Mouse (Mus musculus) CH12.LX (cell line): ENCODE results near the gene Aoc3. TPM values are rescaled to one million over a fixed set of nuclear protein-coding genes. Genes with fewer than 3 reads are reported as not detected.

Experiments used
- DNase-seq: peaks from one replicate; pipeline ENCODE4 v3.0.0-alpha.2; 2013; ENCODE audit errors: extremely low read depth
- H3K27ac ChIP-seq: 2 replicates; pipeline ENCODE4 v1.5.1; 2012; ENCODE audit warnings: low read depth, mild to moderate bottlenecking, control low read depth, moderate library complexity; ENCODE audit not compliant: insufficient read depth
- H3K27me3 ChIP-seq: replicated peaks from 2 replicates; pipeline ENCODE3; 2012; ENCODE audit warnings: inconsistent platforms
- H3K36me3 ChIP-seq, 2 experiments: replicated peaks in 1 of 2; 2 replicates each; pipeline versions ENCODE3 to v1.6.1; 2012; ENCODE audit warnings: inconsistent platforms in 1 of 2, low read length in 1 of 2, mild to moderate bottlenecking in 1 of 2, mixed read lengths in 1 of 2, moderate library complexity in 1 of 2; ENCODE audit not compliant: control insufficient read depth in 1 of 2, insufficient read depth in 1 of 2
- H3K4me1 ChIP-seq, 2 experiments: 2 replicates each; pipeline ENCODE4 v1.6.1; 2012; ENCODE audit warnings: inconsistent platforms in 1 of 2, moderate library complexity in 1 of 2; ENCODE audit not compliant: insufficient read depth in 2 of 2, control insufficient read depth in 1 of 2
- H3K4me2 ChIP-seq: 2 replicates; pipeline ENCODE4 v1.6.1; 2012; ENCODE audit warnings: low read depth, mild to moderate bottlenecking, control low read depth; ENCODE audit not compliant: poor library complexity, insufficient read depth, severe bottlenecking
- H3K4me3 ChIP-seq, 3 experiments: fragments of 150-350 bp in 1 of 3; sonication (generic) in 1 of 3; replicated peaks in 1 of 3; 2 replicates each; pipeline versions ENCODE3 to v1.5.1; 2011 to 2012; ENCODE audit warnings: low read depth in 2 of 3, low read length in 2 of 3, mild to moderate bottlenecking in 2 of 3, moderate library complexity in 2 of 3, control low read depth in 1 of 3, improper control_type of control experiment in 1 of 3, inconsistent platforms in 1 of 3, mixed read lengths in 1 of 3; ENCODE audit not compliant: poor library complexity in 1 of 3
- H3K79me2 ChIP-seq: replicated peaks from 2 replicates; pipeline ENCODE4 v1.6.1; 2012; ENCODE audit warnings: mild to moderate bottlenecking, moderate library complexity; ENCODE audit not compliant: control insufficient read depth, poor library complexity, insufficient read depth, severe bottlenecking; ENCODE audit errors: extremely low read depth
- H3K9ac ChIP-seq: 2 replicates; pipeline ENCODE4 v1.6.1; 2012; ENCODE audit warnings: low read depth, mild to moderate bottlenecking, control low read depth, moderate library complexity; ENCODE audit not compliant: insufficient read depth
- H3K9me3 ChIP-seq: replicated peaks from 2 replicates; pipeline ENCODE3; 2012; ENCODE audit warnings: low read length, inconsistent platforms, mixed read lengths
- BHLHE40 ChIP-seq: IDR thresholded peaks from 2 replicates; pipeline ENCODE4 v1.6.1; 2011; ENCODE audit warnings: mild to moderate bottlenecking, low read depth, low read length, improper control_type of control experiment
- CTCF ChIP-seq, 2 experiments: IDR thresholded peaks in 1 of 2; conservative IDR thresholded peaks in 1 of 2; 2 replicates each; pipeline ENCODE4 v1.5.1; 2011 to 2012; ENCODE audit warnings: low read depth in 2 of 2, low read length in 2 of 2, improper control_type of control experiment in 1 of 2, inconsistent platforms in 1 of 2, mild to moderate bottlenecking in 1 of 2, moderate library complexity in 1 of 2
- HCFC1 ChIP-seq: IDR thresholded peaks from 2 replicates; pipeline ENCODE4 v1.6.1; 2012; ENCODE audit warnings: low read depth, mild to moderate bottlenecking, inconsistent platforms, low read length, improper control_type of control experiment
- IRF4 ChIP-seq: IDR thresholded peaks from 2 replicates; pipeline ENCODE4 v1.6.1; 2014; ENCODE audit warnings: low read depth, mild to moderate bottlenecking, inconsistent platforms, low read length, improper control_type of control experiment
- JUN ChIP-seq: IDR thresholded peaks from 2 replicates; pipeline ENCODE4 v1.6.1; 2011; ENCODE audit warnings: low read depth, mild to moderate bottlenecking, low read length, improper control_type of control experiment, moderate library complexity; ENCODE audit not compliant: insufficient read depth
- MAX ChIP-seq: IDR thresholded peaks from 2 replicates; pipeline ENCODE4 v1.6.1; 2011; ENCODE audit warnings: low read length, improper control_type of control experiment
- MEF2A ChIP-seq: IDR thresholded peaks from 2 replicates; pipeline ENCODE4 v1.6.1; 2014; ENCODE audit warnings: low read depth, mild to moderate bottlenecking, inconsistent platforms, low read length, improper control_type of control experiment, borderline replicate concordance
- MXI1 ChIP-seq: IDR thresholded peaks from 2 replicates; pipeline ENCODE4 v1.6.1; 2011; ENCODE audit warnings: mild to moderate bottlenecking, low read depth, low read length, improper control_type of control experiment
- NELFE ChIP-seq: IDR thresholded peaks from 2 replicates; pipeline ENCODE4 v1.6.1; 2011; ENCODE audit warnings: low read depth, low read length, improper control_type of control experiment
- NRF1 ChIP-seq: IDR thresholded peaks from 2 replicates; pipeline ENCODE4 v1.6.1; 2014; ENCODE audit warnings: low read depth, mild to moderate bottlenecking, inconsistent platforms, low read length, improper control_type of control experiment, moderate library complexity
- RAD21 ChIP-seq: IDR thresholded peaks from 2 replicates; pipeline ENCODE4 v1.6.1; 2011; ENCODE audit warnings: low read depth, mild to moderate bottlenecking, low read length, improper control_type of control experiment, moderate library complexity
- RCOR1 ChIP-seq: conservative IDR thresholded peaks from 2 replicates; pipeline ENCODE4 v1.6.1; 2012; ENCODE audit warnings: low read depth, mild to moderate bottlenecking, inconsistent platforms, low read length, improper control_type of control experiment
- SIN3A ChIP-seq: IDR thresholded peaks from 2 replicates; pipeline ENCODE4 v1.6.1; 2012; ENCODE audit warnings: low read length, improper control_type of control experiment, inconsistent platforms
- SMC3 ChIP-seq: IDR thresholded peaks from 2 replicates; pipeline ENCODE4 v1.6.1; 2011; ENCODE audit warnings: low read depth, low read length, improper control_type of control experiment
- TBP ChIP-seq: conservative IDR thresholded peaks from 2 replicates; pipeline ENCODE4 v1.6.1; 2011; ENCODE audit warnings: low read depth, low read length, improper control_type of control experiment
- UBTF ChIP-seq: IDR thresholded peaks from 2 replicates; pipeline ENCODE4 v1.6.1; 2012; ENCODE audit warnings: low read depth, mild to moderate bottlenecking, inconsistent platforms, low read length, improper control_type of control experiment, moderate library complexity
- USF1 ChIP-seq: IDR thresholded peaks from 2 replicates; pipeline ENCODE4 v1.6.1; 2014; ENCODE audit warnings: low read depth, mild to moderate bottlenecking, inconsistent platforms, low read length, improper control_type of control experiment
- ZMIZ1 ChIP-seq: IDR thresholded peaks from 2 replicates; pipeline ENCODE4 v1.6.1; 2012; ENCODE audit warnings: low read depth, mild to moderate bottlenecking, inconsistent platforms, low read length, improper control_type of control experiment
- dilution Hi-C: fragments of 300-500 bp; cut with MboI; formaldehyde crosslinking; loops from 2 replicates; pipeline ENCODE4 v1.14.3; 2020; ENCODE audit warnings: low sequenced_read_pairs; ENCODE audit not compliant: extremely low pct_unique_long_range_greater_than_20kb, extremely low pct_ligation_motif_present
- in situ Hi-C: fragments of 300-500 bp; cut with MboI; formaldehyde crosslinking; loops from 3 replicates; pipeline ENCODE4 v1.14.3; 2019; ENCODE audit warnings: low sequenced_read_pairs, low pct_ligation_motif_present, low pct_unique_long_range_greater_than_20kb, mixed read lengths
- polyA plus RNA-seq: library from polyadenylated mRNA; unstranded; fragments of >175 nt; gene quantifications from 2 replicates; pipeline ENCODE4 v1.2.1, GENCODE M21; 2012; ENCODE audit warnings: low read depth; ENCODE audit not compliant: insufficient read length
- total RNA-seq, 2 experiments: library from RNA; depleted of rRNA; stranded (reverse); fragments of 300-350 nt in 1 of 2; fragments of >200 nt in 1 of 2; gene quantifications; 2 replicates each; pipeline ENCODE4 v1.2.3; 2012 to 2014

Aoc3 gene
- total and polyA plus RNA-seq, 3 experiments: 0.25 to 0.99 (median 0.28) TPM

- no peak for DNase-seq
- H3K27me3 ChIP-seq: no peaks in the 10 kb centered on the region
- no peak overlapping the region for H3K9ac ChIP-seq
- no peak overlapping the region for H3K27ac ChIP-seq
- no peaks in the 10 kb centered on the region for H3K79me2 ChIP-seq
- peaks cover 4 to 14% of the 10 kb centered on the region in 2 experiments; a peak in 3 of 4 replicates for H3K4me1 ChIP-seq
- dilution Hi-C loops: no loop called here
- TF ChIP-seq CTCF (conservative IDR thresholded peaks at IDR 0.05 in 1 of 2, IDR thresholded peaks at IDR 0.05 in 1 of 2; ENCODE audit: low read depth in 2 of 2, low read length in 2 of 2): no peak
- TF ChIP-seq NRF1: no peak
- TF ChIP-seq UBTF: no peak
- no peak for TF ChIP-seq BHLHE40
- TF ChIP-seq IRF4: no peak
- no peak for TF ChIP-seq TBP
- TF ChIP-seq ZMIZ1: no peak
- TF ChIP-seq SIN3A: no peak
- TF ChIP-seq MEF2A: no peak
- TF ChIP-seq, all 38 proteins: peak for 0
- H3K4me2 ChIP-seq: no peak overlapping the region
- H3K4me3 ChIP-seq: no peak overlapping the region
- in situ Hi-C loops: no loop called here
- no peaks in the 10 kb centered on the region for H3K9me3 ChIP-seq
- H3K36me3 ChIP-seq: no peaks in the 10 kb centered on the region
Observed at GRCm38 (mm10) chr11:101364531-101364931, 34.1 kb downstream of the Aoc3 start.

DNA sequence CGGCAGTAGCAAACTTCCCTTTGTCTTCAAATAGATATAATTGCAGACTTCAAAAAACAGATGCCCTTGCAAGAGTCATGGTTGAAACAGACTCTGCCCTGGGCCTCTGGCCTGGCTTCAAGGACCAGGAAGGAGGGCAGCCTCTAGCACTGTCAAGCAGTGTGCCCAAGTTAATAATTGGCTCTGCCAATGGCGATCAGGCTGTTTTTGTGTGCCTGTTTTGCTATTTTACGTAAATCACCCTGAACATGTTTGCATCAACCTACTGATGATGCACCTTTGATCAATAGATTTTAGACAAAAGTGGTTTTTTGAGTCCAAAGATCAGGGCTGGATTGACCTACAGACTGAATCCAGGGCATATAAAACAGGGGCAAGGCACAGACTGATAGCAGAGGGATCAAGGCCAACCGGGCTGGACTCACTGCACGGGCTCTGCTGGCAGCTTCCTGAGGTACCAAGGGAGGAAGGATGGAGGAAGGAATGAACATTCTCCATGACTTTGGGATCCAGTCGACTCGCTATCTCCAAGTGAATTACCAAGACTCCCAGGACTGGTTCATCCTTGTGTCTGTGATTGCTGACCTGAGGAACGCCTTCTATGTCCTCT is 37.0 kb downstream of the Aoc3 start, which contains the start of gene G6pc:
Gene G6pc (plus strand): TSS at position 236 of the 610 bp plus-strand sequence.
- no peaks in the 10 kb centered on the region for H3K4me1 ChIP-seq
- H3K79me2 ChIP-seq: no peaks in the 10 kb centered on the region
- no peak for DNase-seq
- dilution Hi-C loops: no loop called here
- TF ChIP-seq MAX (no peak), IRF4 (no peak), SIN3A (no peak), JUN (no peak), SMC3 (no peak), HCFC1 (no peak), USF1 (no peak), RCOR1 (no peak), NELFE (no peak), RAD21 (no peak), MXI1 (no peak)
- TF ChIP-seq, all 38 proteins: peak for 0
- no peak within 1 kb of the TSS for H3K9ac ChIP-seq
- H3K27ac ChIP-seq: no peak within 1 kb of the TSS
- in situ Hi-C loops: no loop called here
- no peak within 1 kb of the TSS for H3K4me3 ChIP-seq
- no peak within 1 kb of the TSS for H3K4me2 ChIP-seq
- H3K9me3 ChIP-seq: no peaks in the 10 kb centered on the region
- no peaks in the 10 kb centered on the region for H3K27me3 ChIP-seq
- H3K36me3 ChIP-seq: no peaks in the 10 kb centered on the region
